Mouse (Mus musculus): Measurements from ENCODE around the gene Polr3g. TPM values are rescaled to one million over a fixed set of nuclear protein-coding genes. Genes with fewer than 3 reads are reported as not detected.
"Not testable (repeated sequence)": the region's sequence is repeated elsewhere in the genome, so short reads cannot be mapped to it uniquely, and the experiment has no call there.

The Polr3g gene
- total RNA-seq, 2 experiments from 2014 or later: 2.7 to 4.2 TPM

GRCm38 (mm10) chr13:81694446-81694845 is 16.4 kb downstream of the Polr3g start:
- intact Hi-C loops (cut with DNase I): no loop called here
- no peak for DNase-seq (ENCODE audit: low spot score in 2 of 2)

GRCm38 (mm10) chr13:81691606-81692005 is 19.2 kb downstream of the Polr3g start:
- intact Hi-C loops (cut with DNase I): no loop called here
- DNase-seq (ENCODE audit: low spot score in 2 of 2): peak; percentile 21 to 25

- intact Hi-C loops (cut with DNase I): no loop called here
- no peak for DNase-seq (ENCODE audit: low spot score in 2 of 2)
Measured at GRCm38 (mm10) chr13:81690477-81690876, 20.3 kb downstream of the Polr3g start.

GRCm38 (mm10) chr13:81689587-81689986 is 21.2 kb downstream of the Polr3g start:
- no peak for DNase-seq (ENCODE audit: low spot score in 2 of 2)
- intact Hi-C loops (cut with DNase I): no loop called here

GRCm38 (mm10) chr13:81684884-81685283 is 25.9 kb downstream of the Polr3g start:
- intact Hi-C loops (cut with DNase I): no loop called here
- DNase-seq (ENCODE audit: low spot score in 2 of 2): no peak

- DNase-seq (ENCODE audit: low spot score in 2 of 2): no peak
- intact Hi-C loops (cut with DNase I): no loop called here
Measured at GRCm38 (mm10) chr13:81684258-81684657, 26.6 kb downstream of the Polr3g start.

- DNase-seq (ENCODE audit: low spot score in 2 of 2): no peak
- intact Hi-C loops (cut with DNase I): no loop called here
Measured at GRCm38 (mm10) chr13:81683107-81683506, 27.7 kb downstream of the Polr3g start.

- no peak for DNase-seq (ENCODE audit: low spot score in 2 of 2)
- intact Hi-C loops (cut with DNase I): no loop called here
Measured at GRCm38 (mm10) chr13:81675333-81675732, 35.5 kb downstream of the Polr3g start.

- intact Hi-C loops (cut with DNase I): no loop called here
- no peak for DNase-seq (ENCODE audit: low spot score in 2 of 2)
Measured at GRCm38 (mm10) chr13:81667713-81668112, 43.1 kb downstream of the Polr3g start.

- no peak for DNase-seq (ENCODE audit: low spot score in 2 of 2)
Measured at GRCm38 (mm10) chr13:81664331-81664698, 46.5 kb downstream of the Polr3g start.

GRCm38 (mm10) chr13:81663566-81664330 is 47.1 kb downstream of the Polr3g start:
- intact Hi-C loops (cut with DNase I): no loop called here
- DNase-seq (ENCODE audit: low spot score in 2 of 2): no peak

More at GRCm38 (mm10) chr13:81664331-81664698, 46.5 kb downstream of the Polr3g start:
- intact Hi-C loops (cut with DNase I): no loop called here

- no peak for DNase-seq (ENCODE audit: low spot score in 2 of 2)
- intact Hi-C loops (cut with DNase I): loop anchor here (1.0 to 5.0 kb wide), 3 partner anchors 53 to 776 kb away; partner anchors contain the start of genes Arrdc3, Mblac2 and Polr3g
Measured at GRCm38 (mm10) chr13:81658053-81658752, 52.6 kb downstream of the Polr3g start.

GRCm38 (mm10) chr13:81657351-81658052 is 53.3 kb downstream of the Polr3g start, which contains the start of gene Lysmd3:
Lysmd3 (plus strand) TSS chr13:81657663.
- DNase-seq (ENCODE audit: low spot score in 2 of 2): peak; percentile 93 to 95
- intact Hi-C loops (cut with DNase I): loop anchor here (1.0 to 5.0 kb wide), 3 partner anchors 54 to 775 kb away; partner anchors contain the start of genes Arrdc3, Mblac2 and Polr3g

- no peak for DNase-seq (ENCODE audit: low spot score in 2 of 2)
- intact Hi-C loops (cut with DNase I): loop anchor here (5.0 kb wide), 2 partner anchors 95 to 775 kb away; partner anchors contain the start of gene Arrdc3
Measured at GRCm38 (mm10) chr13:81657008-81657350, 53.8 kb downstream of the Polr3g start.

GRCm38 (mm10) chr13:81656091-81656850 is 54.5 kb downstream of the Polr3g start:
- DNase-seq (ENCODE audit: low spot score in 2 of 2): no peak
- intact Hi-C loops (cut with DNase I): loop anchor here (5.0 kb wide), 2 partner anchors 96 to 774 kb away; partner anchors contain the start of gene Arrdc3

GRCm38 (mm10) chr13:81650382-81650781 is 60.4 kb downstream of the Polr3g start:
- intact Hi-C loops (cut with DNase I); DNase-seq (ENCODE audit: low spot score in 2 of 2): not testable (repeated sequence)

GRCm38 (mm10) chr13:81646348-81646747 is 64.5 kb downstream of the Polr3g start:
- intact Hi-C loops (cut with DNase I): no loop called here
- no peak for DNase-seq (ENCODE audit: low spot score in 2 of 2)

GRCm38 (mm10) chr13:81644047-81644565 is 66.7 kb downstream of the Polr3g start:
- intact Hi-C loops (cut with DNase I): no loop called here
- DNase-seq (ENCODE audit: low spot score in 2 of 2): no peak

GRCm38 (mm10) chr13:81642491-81643149 is 68.2 kb downstream of the Polr3g start:
- no peak for DNase-seq (ENCODE audit: low spot score in 2 of 2)
- intact Hi-C loops (cut with DNase I): no loop called here
